Mouse (Mus musculus) CD8-positive naive resting alpha-beta T cell, adult 57 days (primary cell): ENCODE measurements around the gene Tmtc3. TPM values are rescaled to one million over a fixed set of nuclear protein-coding genes. Genes with fewer than 3 reads are reported as not detected.

ENCODE experiments used
- total RNA-seq: library from RNA; stranded (reverse); gene quantifications from one replicate; pipeline ENCODE4 v1.2.4, GENCODE M21; 2023

Gene Tmtc3
- total RNA-seq = 1.9 TPM

DNA sequence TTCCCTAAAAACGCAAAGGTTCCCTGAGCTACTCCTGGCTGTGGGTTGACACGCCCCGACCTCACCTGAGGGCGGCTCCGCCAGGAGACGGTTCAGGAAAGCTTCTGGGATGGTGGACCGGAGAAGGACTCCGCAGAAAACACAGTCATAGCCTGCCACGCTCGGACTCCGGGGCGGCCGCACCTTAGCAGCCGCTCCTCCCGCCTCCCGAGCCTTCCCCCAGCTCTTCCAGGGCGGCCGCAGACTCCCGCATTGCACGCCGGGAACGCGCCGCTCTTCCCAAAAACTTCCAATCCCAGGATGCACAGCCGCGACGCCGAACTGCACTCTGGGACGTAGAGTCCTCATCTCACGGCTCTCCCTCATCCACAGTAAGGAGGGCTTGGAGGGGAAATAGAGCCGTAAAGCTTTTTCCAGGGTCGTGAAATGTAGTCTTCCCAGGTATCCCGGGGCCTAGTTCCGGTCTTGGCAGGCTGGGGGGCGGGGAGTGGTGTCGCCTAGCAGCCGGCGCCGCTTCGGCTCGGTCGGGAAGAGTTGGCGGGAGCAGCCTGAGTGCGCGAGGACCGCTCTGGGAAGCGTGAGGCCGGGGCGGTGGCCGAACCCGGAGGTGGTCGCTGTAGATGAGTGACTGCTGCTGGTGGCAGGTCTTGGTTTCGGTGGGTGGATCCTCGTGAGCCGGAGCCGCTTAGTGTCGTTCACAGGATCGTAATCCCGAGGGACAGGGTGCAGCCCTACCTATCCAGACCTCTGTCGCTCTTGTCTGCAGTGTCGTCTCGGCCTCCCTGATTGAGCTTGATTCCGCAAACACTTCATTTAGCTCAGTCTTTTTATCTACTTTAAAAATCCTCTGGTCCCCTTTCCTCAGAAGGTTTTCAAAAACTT is at the start of gene Tmtc3, which contains the start of gene Cep290:
TSS of gene Tmtc3 (minus strand) at position 254 of the 882 bp plus-strand sequence.
TSS of gene Cep290 (plus strand) at position 462 of the 882 bp plus-strand sequence.

Other genes starting within 250 kb of the Tmtc3 start
- gene Gm4301, start 151.7 kb downstream of the Tmtc3 start, total RNA-seq = not detected
- not detected for gene Gm4302, start 146.5 kb downstream of the Tmtc3 start, total RNA-seq
- gene Gm4303, start 141.4 kb downstream of the Tmtc3 start, total RNA-seq = not detected
- not detected for gene Gm4305, start 136.3 kb downstream of the Tmtc3 start, total RNA-seq
- gene Gm4307, start 126.0 kb downstream of the Tmtc3 start, total RNA-seq = not detected
- gene Gm4312, start 104.8 kb downstream of the Tmtc3 start, total RNA-seq = not detected
- 2.8 TPM for gene Cep290, start 208 bp upstream of the Tmtc3 start, total RNA-seq
- 9.1 TPM for gene 4930430F08Rik, start 103.1 kb upstream of the Tmtc3 start, total RNA-seq
- not detected for gene 1700017N19Rik, start 103.1 kb upstream of the Tmtc3 start, total RNA-seq